Mouse (Mus musculus): Measurements from ENCODE around the gene Zfp985.

DNA sequence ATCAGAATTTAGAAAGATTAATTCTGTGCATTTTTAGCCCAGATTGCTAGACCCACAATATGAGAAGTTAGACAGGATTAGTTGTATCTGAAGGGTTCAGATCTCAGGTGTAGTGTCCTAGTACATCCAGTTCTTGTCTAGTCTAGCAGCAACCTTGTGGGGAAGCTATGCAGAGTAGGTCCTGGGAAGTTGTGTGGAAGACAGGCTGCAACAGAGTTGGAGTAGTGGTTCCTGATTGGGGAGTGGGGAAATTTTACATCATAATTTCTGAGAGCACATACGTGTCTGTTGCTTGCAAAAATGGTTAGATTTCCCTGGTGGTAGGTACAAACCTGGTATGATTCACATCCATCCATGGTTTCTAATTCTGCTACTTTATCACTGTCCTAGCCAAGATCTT lies 28.0 kb upstream of the Zfp985 start:
- no peak for TF ChIP-seq CTCF (IDR thresholded peaks at IDR 0.05; ENCODE audit: control insufficient read depth, insufficient read depth, low read length)
- no peak for TF ChIP-seq POLR2A (IDR thresholded peaks at IDR 0.05; ENCODE audit: borderline replicate concordance, control insufficient read depth, low read depth, low read length)

All from bone marrow, adult 2 months (tissue).